Mouse (Mus musculus) layer of hippocampus, postnatal 36 days (tissue): ENCODE data around the gene Polk. TPM values are rescaled to one million over a fixed set of nuclear protein-coding genes. Genes with fewer than 3 reads are reported as not detected.

Experiments used
- DNase-seq, 2 experiments: peaks; one replicate each; pipeline ENCODE4 v3.0.0; 2022
- total RNA-seq, 2 experiments: library from RNA; stranded (reverse); gene quantifications; 2 replicates each; pipeline ENCODE4 v1.2.3; 2021

Polk gene
- 10 to 100 TPM; 11.7 to 12.2 TPM for total RNA-seq

DNA sequence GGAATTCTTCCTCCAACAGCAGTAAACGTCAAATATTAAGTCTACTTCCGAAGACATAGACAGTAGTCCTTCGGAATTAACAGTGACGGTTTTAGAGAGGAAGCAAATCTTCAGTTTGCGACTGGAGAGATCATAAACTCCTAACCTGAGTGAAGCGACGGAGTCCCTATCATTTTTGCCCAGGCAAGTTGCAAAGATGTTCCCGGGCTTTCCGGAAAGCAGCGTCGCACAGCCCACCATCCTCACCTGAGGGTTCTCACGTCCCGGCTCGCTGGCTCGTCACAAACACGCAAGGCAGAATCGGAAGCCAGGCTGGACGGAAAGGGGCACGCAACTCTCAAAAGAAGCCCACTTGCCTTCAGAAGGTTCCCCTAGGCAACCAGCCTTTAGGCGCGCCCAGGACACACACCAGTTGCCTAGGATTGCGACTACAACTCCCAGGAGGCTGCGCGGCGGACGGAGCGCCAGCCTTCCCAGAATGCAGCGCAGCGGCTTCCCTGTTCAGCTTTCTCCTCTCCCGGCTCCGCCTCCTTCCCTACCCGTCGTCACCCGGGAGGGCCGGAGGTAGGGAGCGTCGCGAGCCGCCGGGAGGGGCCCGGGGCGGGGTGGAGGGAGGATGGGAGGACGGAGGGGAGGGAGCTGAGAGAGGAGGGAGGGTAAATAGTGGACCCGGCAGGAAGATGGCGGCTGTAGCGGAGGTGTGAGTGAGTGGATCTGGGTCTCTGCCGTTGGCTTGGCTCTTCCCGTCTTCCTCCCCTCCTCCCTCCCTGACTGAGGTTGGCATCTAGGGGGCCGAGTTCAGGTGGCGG, at the start of gene Polk, which contains the start of gene Col4a3bp:
Gene Polk, minus strand, starts transcription at position 499 of the 809 bp plus-strand sequence.
Gene Col4a3bp, plus strand, starts transcription at position 538 of the 809 bp plus-strand sequence.
- DNase-seq = peak; percentile 97 to 98

DNA sequence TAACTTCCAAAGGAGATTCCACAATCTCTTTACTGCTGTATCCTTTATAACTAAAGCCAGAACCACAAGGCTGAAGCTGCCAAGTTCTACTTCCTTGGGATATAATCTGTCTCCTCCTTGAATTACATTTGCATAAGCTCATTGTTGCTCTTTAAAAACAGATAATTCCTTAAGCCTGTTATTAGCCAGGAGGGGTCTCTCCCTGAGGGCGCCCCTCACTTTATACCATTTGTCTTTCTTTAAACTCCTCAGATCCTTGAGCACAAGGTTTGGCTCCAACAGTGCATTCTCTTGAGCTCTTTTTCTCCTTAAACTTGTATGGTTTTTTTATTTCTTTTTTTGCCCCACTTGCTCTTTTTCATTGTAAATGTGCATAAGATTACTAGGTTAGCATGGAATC, 46.3 kb upstream of the Polk start:
- no peak for DNase-seq

DNA sequence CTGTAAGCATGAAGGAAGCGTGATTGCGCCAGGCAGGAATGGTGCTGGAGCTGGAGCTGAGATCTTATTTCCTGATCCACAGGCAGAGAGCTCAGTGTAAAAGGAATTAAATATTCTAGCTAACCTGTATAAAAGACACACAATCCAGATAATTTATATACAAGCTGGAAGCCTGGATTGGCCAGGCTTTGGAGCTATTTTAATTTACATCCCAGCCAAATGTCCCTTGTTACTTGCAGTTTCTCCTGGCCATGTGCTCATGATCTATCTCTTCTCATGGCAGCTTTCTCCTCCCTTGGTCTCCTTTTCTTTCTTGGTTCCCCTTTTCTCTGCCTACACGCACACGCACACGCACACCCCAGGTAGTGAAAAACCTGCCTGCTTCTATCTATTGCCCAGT, 44.2 kb upstream of the Polk start:
- no peak for DNase-seq

DNA sequence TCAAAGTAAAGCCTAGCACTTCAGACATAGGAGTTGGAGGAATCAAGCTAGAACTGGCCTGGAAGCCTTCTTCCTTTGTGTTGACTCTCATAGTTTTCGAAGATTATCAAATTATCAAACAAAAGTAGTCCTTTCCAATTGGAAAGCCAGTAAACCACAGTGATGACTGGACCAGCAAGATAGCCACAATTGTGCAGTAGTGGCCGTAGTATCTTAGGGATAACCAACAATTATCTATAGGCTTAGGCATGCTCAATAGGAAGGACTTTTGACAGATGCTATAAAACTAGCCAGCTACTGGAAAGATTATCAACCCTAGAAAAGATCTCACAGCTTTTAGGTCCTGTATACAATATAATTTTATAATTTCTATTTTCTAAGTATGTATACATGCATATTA, 41.8 kb upstream of the Polk start:
- no peak for DNase-seq

- no peak for DNase-seq
Measured at GRCm38 (mm10) chr13:96579979-96580378, 37.6 kb upstream of the Polk start.

- no peak for DNase-seq
Measured at GRCm38 (mm10) chr13:96579104-96579503, 36.7 kb upstream of the Polk start.

GRCm38 (mm10) chr13:96574170-96574569, 31.8 kb upstream of the Polk start:
- DNase-seq = no peak

- no peak for DNase-seq
Measured at GRCm38 (mm10) chr13:96571016-96571361, 28.6 kb upstream of the Polk start.

- DNase-seq = no peak
Measured at GRCm38 (mm10) chr13:96570313-96571015, 28.1 kb upstream of the Polk start.

DNA sequence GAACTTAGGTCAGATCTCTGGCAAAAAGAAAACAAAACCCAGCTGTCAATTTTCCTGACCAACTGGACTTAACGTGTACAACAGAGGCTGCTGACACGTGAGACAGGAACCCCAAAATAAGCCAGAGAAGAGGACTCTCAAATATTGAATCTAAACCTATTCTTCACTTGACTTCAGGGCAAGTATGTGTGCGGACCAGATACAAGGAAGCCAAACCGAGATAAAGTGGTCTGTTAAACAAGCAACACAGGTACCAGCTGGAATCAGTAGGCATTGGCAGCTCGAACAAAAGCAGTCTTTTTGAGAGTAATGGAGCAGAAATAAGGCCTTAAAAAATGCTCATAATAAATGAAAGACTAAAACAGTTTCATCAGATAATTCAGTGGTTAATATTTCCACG, 25.6 kb upstream of the Polk start:
- DNase-seq = no peak

- DNase-seq = no peak
Measured at GRCm38 (mm10) chr13:96555099-96555498, 12.7 kb upstream of the Polk start.

GRCm38 (mm10) chr13:96547941-96548340, 5.6 kb upstream of the Polk start:
- no peak for DNase-seq

GRCm38 (mm10) chr13:96547250-96547649, 4.9 kb upstream of the Polk start:
- DNase-seq = no peak

GRCm38 (mm10) chr13:96544506-96544905, 2.1 kb upstream of the Polk start:
- no peak for DNase-seq

GRCm38 (mm10) chr13:96542901-96543891, 817 bp upstream of the Polk start:
- DNase-seq = peak in 1 of 2 experiments; percentile 10

- DNase-seq = no peak
Measured at GRCm38 (mm10) chr13:96541381-96541780, 998 bp downstream of the Polk start.

- no peak for DNase-seq
Measured at GRCm38 (mm10) chr13:96538103-96538502, 4.3 kb downstream of the Polk start.

- DNase-seq = no peak
Measured at GRCm38 (mm10) chr13:96536821-96537572, 5.4 kb downstream of the Polk start.

GRCm38 (mm10) chr13:96533742-96534141, 8.6 kb downstream of the Polk start:
- DNase-seq = no peak

DNA sequence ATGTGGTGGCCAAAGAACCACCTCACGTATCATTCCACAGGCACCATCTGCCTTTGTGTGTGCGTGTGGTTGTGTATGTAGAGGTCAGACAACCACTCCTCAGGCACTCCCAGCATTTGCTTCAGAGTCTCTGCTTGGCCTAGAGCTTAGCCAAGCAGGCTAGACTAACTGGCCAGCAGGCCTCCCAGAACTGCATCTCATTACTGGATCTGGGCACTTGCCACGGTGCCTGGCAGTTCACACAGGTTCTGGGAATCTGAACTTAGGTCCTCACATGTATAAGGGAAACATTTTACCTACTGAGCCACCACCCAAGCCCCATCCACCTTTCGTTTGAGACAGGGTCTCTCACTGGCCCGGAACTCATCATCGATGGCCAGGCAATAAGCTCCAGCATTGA, 10.2 kb downstream of the Polk start:
- no peak for DNase-seq

GRCm38 (mm10) chr13:96530064-96530463, 12.3 kb downstream of the Polk start:
- DNase-seq = no peak

- DNase-seq = no peak
Measured at GRCm38 (mm10) chr13:96529542-96529941, 12.8 kb downstream of the Polk start.
